Mouse (Mus musculus): ENCODE results near the gene Otp.

DNA sequence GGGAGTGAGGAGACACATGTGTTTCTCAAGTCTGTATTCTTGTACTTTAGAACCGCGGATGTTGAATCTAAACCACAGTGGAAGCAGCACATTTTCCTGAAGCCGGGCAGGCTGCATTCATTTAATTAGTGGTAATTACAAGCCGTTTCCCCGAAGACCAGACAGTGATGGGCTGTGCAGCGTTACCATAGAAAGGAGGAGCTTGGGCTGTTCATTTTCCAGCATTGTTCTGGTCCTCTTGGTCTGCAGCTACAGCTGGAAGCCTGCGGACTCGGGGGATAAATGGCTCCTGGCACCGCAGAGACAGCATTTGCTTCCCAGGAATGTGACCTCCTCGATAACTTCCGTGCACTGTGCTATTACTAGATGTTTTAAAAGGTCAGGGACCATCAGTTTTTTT lies 37.6 kb downstream of the Otp start:
- TF ChIP-seq CTCF (conservative IDR thresholded peaks at IDR 0.05; ENCODE audit: low read length): no peak
- no peak for TF ChIP-seq POU5F1 (IDR thresholded peaks at IDR 0.05; ENCODE audit: borderline replicate concordance, low read length)
- no peak for TF ChIP-seq NANOG (IDR thresholded peaks at IDR 0.05; ENCODE audit: borderline replicate concordance, low read length)

Measured in E14TG2a.4 (cell line).